Mouse (Mus musculus) lung, embryonic 14.5 days (tissue): ENCODE data around the gene Il1a. TPM values are rescaled to one million over a fixed set of nuclear protein-coding genes. Genes with fewer than 3 reads are reported as not detected.

Experiments
- ATAC-seq: fragments of 200-750 bp; cut with Nextera tagmentation; 2 replicates; pipeline ENCODE4 v1.8.0; 2017; ENCODE audit warnings: mild to moderate bottlenecking, moderate TSS enrichment, moderate library complexity; ENCODE audit not compliant: insufficient read depth
- DNase-seq: peaks from one replicate; pipeline ENCODE4 v3.0.0-alpha.2; 2015
- H3K27ac ChIP-seq: fragments of 300-500 bp; sonication (generic); 2 replicates; pipeline ENCODE4 v1.5.1; 2014; ENCODE audit warnings: low read depth, mild to moderate bottlenecking, moderate library complexity
- H3K27me3 ChIP-seq: fragments of 300-500 bp; sonication (generic); 2 replicates; pipeline ENCODE4 v1.6.1; 2014; ENCODE audit warnings: low read length, control low read depth; ENCODE audit not compliant: insufficient read depth
- H3K36me3 ChIP-seq: fragments of 300-500 bp; sonication (generic); 2 replicates; pipeline ENCODE4 v1.6.1; 2014; ENCODE audit warnings: control low read depth; ENCODE audit not compliant: insufficient read depth
- H3K4me1 ChIP-seq: fragments of 300-500 bp; sonication (generic); 2 replicates; pipeline ENCODE4 v1.6.1; 2014; ENCODE audit warnings: antibody characterized with exemption, control low read depth; ENCODE audit not compliant: insufficient read depth
- H3K4me2 ChIP-seq: fragments of 300-500 bp; sonication (generic); 2 replicates; pipeline ENCODE4 v1.6.1; 2014; ENCODE audit warnings: mild to moderate bottlenecking
- H3K4me3 ChIP-seq: fragments of 300-500 bp; sonication (generic); 2 replicates; pipeline ENCODE4 v1.5.1; 2014; ENCODE audit warnings: low read depth, low read length
- H3K9ac ChIP-seq: fragments of 300-500 bp; sonication (generic); 2 replicates; pipeline ENCODE4 v1.6.1; 2014
- H3K9me3 ChIP-seq: fragments of 300-500 bp; sonication (generic); 2 replicates; pipeline ENCODE4 v1.6.1; 2016; ENCODE audit warnings: low read depth, low read length, control low read depth
- CTCF ChIP-seq: IDR thresholded peaks from 2 replicates; pipeline ENCODE4 v1.5.1; 2016; ENCODE audit warnings: antibody characterized with exemption, low read depth
- WGBS: fragments of 180-500 bp; shearing (Covaris S2); extraction: QIAGEN DNeasy Blood & Tissue Kit; methylation state at CpG from one replicate; pipeline ENCODE4 v1.1.7; 2014; 5-methylcytosine and 5-hydroxymethylcytosine counted together
- polyA plus RNA-seq: library from polyadenylated mRNA; unstranded; fragments of >200 nt; fragmentation: Nextera tagmentation; extraction: Ambion mirVana; gene quantifications from 2 replicates; pipeline ENCODE4 v1.2.1, GENCODE M21; 2014

Il1a gene
- not detected in 2 replicates for polyA plus RNA-seq

- H3K9ac ChIP-seq, result no peak within 1 kb of the TSS
- no peaks in the 10 kb centered on the region for H3K27me3 ChIP-seq
- 80% methylated on average over 7 of the region's 7 CpGs for WGBS
- no peak for ATAC-seq
- no peak for DNase-seq
- H3K27ac ChIP-seq, result no peak within 1 kb of the TSS
- H3K4me2 ChIP-seq, result no peak within 1 kb of the TSS
- H3K4me1 ChIP-seq, result no peaks in the 10 kb centered on the region
- no peak within 1 kb of the TSS for H3K4me3 ChIP-seq
- no peaks in the 10 kb centered on the region for H3K36me3 ChIP-seq
- H3K9me3 ChIP-seq, result no peaks in the 10 kb centered on the region
- no peak for TF ChIP-seq CTCF
Observed at GRCm38 (mm10) chr2:129309836-129310235, at the start of gene Il1a. TSS of gene Il1a (minus strand) at chr2:129309972.

GRCm38 (mm10) chr2:129338138-129338621 lies 28.4 kb upstream of the Il1a start:
- no peaks in the 10 kb centered on the region for H3K36me3 ChIP-seq
- no peak overlapping the region for H3K9ac ChIP-seq
- TF ChIP-seq CTCF, result no peak
- H3K27me3 ChIP-seq, result no peaks in the 10 kb centered on the region
- H3K4me1 ChIP-seq, result no peaks in the 10 kb centered on the region
- ATAC-seq (no peak), DNase-seq (no peak)
- no peak overlapping the region for H3K4me3 ChIP-seq
- 61% methylated on average over 6 of the region's 6 CpGs for WGBS
- no peak overlapping the region for H3K4me2 ChIP-seq
- no peak overlapping the region for H3K27ac ChIP-seq
- peaks cover 4% of the 10 kb centered on the region; the same call in 1 of the 2 replicates for H3K9me3 ChIP-seq

GRCm38 (mm10) chr2:129333471-129333870 lies 23.7 kb upstream of the Il1a start:
- no peak for TF ChIP-seq CTCF
- ATAC-seq, result no peak; the same call in 1 of the 2 replicates

GRCm38 (mm10) chr2:129330540-129330939 lies 20.8 kb upstream of the Il1a start:
- ATAC-seq (no peak), DNase-seq (peak; percentile 58)
- Histone ChIP-seq H3K27me3 (no peaks in the 10 kb centered on the region), H3K9ac (no peak overlapping the region), H3K4me2 (no peak overlapping the region), H3K27ac (no peak overlapping the region), H3K4me1 (no peaks in the 10 kb centered on the region), H3K9me3 (no peaks in the 10 kb centered on the region), H3K36me3 (no peaks in the 10 kb centered on the region), H3K4me3 (no peak overlapping the region)
- no peak for TF ChIP-seq CTCF
- WGBS, result 73% methylated on average over 13 of the region's 13 CpGs

More at GRCm38 (mm10) chr2:129333471-129333870, 23.7 kb upstream of the Il1a start:
- peak; percentile 26 for DNase-seq
- Histone ChIP-seq H3K9ac (no peak overlapping the region), H3K36me3 (no peaks in the 10 kb centered on the region), H3K4me2 (no peak overlapping the region), H3K4me1 (no peaks in the 10 kb centered on the region), H3K9me3 (no peaks in the 10 kb centered on the region), H3K27ac (no peak overlapping the region), H3K27me3 (no peaks in the 10 kb centered on the region), H3K4me3 (no peak overlapping the region)
- 56% methylated on average over 4 of the region's 4 CpGs for WGBS

- 51% methylated on average over 7 of the region's 7 CpGs for WGBS
- Histone ChIP-seq H3K4me2 (no peak overlapping the region), H3K27me3 (no peaks in the 10 kb centered on the region), H3K27ac (no peak overlapping the region), H3K4me3 (no peak overlapping the region), H3K36me3 (no peaks in the 10 kb centered on the region), H3K9ac (no peak overlapping the region), H3K9me3 (no peaks in the 10 kb centered on the region), H3K4me1 (no peaks in the 10 kb centered on the region)
- no peak for DNase-seq
- no peak for ATAC-seq
- no peak for TF ChIP-seq CTCF
Observed at GRCm38 (mm10) chr2:129330024-129330423, 20.3 kb upstream of the Il1a start.

GRCm38 (mm10) chr2:129328238-129328637 lies 18.5 kb upstream of the Il1a start:
- no peak for DNase-seq
- TF ChIP-seq CTCF, result no peak
- Histone ChIP-seq H3K4me2 (no peak overlapping the region), H3K9me3 (no peaks in the 10 kb centered on the region), H3K4me1 (no peaks in the 10 kb centered on the region), H3K9ac (no peak overlapping the region), H3K36me3 (no peaks in the 10 kb centered on the region), H3K4me3 (no peak overlapping the region), H3K27ac (no peak overlapping the region), H3K27me3 (no peaks in the 10 kb centered on the region)
- no peak for ATAC-seq
- WGBS, result 79% methylated on average over 4 of the region's 4 CpGs

GRCm38 (mm10) chr2:129324216-129324615 lies 14.4 kb upstream of the Il1a start:
- no peak for TF ChIP-seq CTCF
- 71% methylated on average over 3 of the region's 3 CpGs for WGBS
- DNase-seq, result no peak

More at GRCm38 (mm10) chr2:129324216-129324615, 14.4 kb upstream of the Il1a start:
- no peak overlapping the region for H3K9ac ChIP-seq
- no peaks in the 10 kb centered on the region for H3K27me3 ChIP-seq
- H3K27ac ChIP-seq, result no peak overlapping the region
- H3K4me2 ChIP-seq, result no peak overlapping the region
- H3K36me3 ChIP-seq, result no peaks in the 10 kb centered on the region
- no peak overlapping the region for H3K4me3 ChIP-seq
- H3K9me3 ChIP-seq, result no peaks in the 10 kb centered on the region
- no peaks in the 10 kb centered on the region for H3K4me1 ChIP-seq
- no peak for ATAC-seq
